Mouse (Mus musculus) olfactory bulb, adult 2 months (tissue): Measurements from ENCODE around the gene 4933428M09Rik.

Source experiments
- CTCF ChIP-seq: fragments of 200-500 bp; IDR thresholded peaks from 2 replicates; pipeline ENCODE4 v1.5.1; 2012; ENCODE audit warnings: low read depth, mild to moderate bottlenecking, low read length, moderate library complexity; ENCODE audit not compliant: insufficient read depth
- POLR2A ChIP-seq: fragments of 200-500 bp; IDR thresholded peaks from 2 replicates; pipeline ENCODE4 v1.6.1; 2012; ENCODE audit warnings: mild to moderate bottlenecking, low read depth, low read length, moderate library complexity; ENCODE audit not compliant: insufficient read depth

GRCm38 (mm10) chrX:139216409-139216808 is 37.4 kb downstream of the 4933428M09Rik start:
- TF ChIP-seq POLR2A (no peak), CTCF (no peak)
